Mouse (Mus musculus) urinary bladder, postnatal 4 days (tissue): ENCODE measurements around the gene Pnldc1.
A peak's percentile ranks its signal among the peaks of the same experiment; 100 is the strongest.
"Not testable (repeated sequence)": the region's sequence is repeated elsewhere in the genome, so short reads cannot be mapped to it uniquely, and the experiment has no call there.

Experiments used
- DNase-seq, 2 experiments: peaks; one replicate each; pipeline ENCODE4 v3.0.0; 2021 to 2022; ENCODE audit warnings: low spot score in 2 of 2

The Pnldc1 gene

DNA sequence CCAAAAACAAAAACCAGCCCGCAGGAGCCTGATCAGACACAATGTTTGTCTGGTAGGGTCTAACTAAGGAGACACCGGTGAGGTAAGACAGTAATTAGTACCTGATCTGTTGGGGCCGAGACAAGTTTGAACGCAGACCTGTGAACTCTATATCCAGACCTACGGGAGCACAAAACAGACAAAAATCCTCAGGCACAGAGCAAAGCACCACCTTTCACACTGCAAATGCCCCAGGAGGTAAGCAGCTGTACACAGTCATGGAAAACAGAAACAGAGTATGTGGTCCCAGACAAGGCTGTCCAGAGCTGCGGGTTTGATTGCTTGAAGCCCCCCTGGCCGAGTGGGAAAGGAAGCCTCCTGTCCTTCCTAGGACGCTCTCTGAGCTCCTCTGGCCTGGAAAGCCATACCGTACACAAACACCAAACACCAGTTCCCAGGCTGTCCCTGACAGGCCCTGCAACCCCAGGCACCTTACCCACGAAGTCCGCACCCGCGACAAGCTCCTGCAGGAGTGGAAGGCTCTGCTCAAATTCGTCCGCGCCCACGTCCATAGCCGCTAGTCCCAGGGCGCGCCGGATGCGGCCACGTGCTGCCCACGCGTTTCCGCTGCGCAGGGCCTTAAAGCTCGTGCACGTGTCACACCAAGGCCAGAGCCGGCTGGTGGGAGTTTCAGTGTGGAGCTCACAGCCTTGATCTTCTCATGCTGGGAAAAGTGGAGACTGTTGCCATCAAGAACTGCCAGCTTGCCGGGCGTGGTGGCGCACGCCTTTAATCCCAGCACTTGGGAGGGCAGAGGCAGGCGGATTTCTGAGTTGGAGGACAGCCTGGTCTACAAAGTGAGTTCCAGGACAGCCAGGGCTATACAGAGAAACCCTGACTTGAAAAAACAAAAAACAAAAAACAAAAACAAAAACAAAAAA, at the start of gene Pnldc1:
Gene Pnldc1 (minus strand): TSS at position 870 of the 920 bp plus-strand sequence.
- peak in 1 of 2 experiments; percentile 57 for DNase-seq

GRCm38 (mm10) chr17:12959377-12959776, 49.3 kb upstream of the Pnldc1 start:
- DNase-seq = not testable (repeated sequence)

- DNase-seq = no peak
Measured at GRCm38 (mm10) chr17:12956664-12957063, 46.6 kb upstream of the Pnldc1 start.

- no peak for DNase-seq
Measured at GRCm38 (mm10) chr17:12949669-12950068, 39.6 kb upstream of the Pnldc1 start.

DNA sequence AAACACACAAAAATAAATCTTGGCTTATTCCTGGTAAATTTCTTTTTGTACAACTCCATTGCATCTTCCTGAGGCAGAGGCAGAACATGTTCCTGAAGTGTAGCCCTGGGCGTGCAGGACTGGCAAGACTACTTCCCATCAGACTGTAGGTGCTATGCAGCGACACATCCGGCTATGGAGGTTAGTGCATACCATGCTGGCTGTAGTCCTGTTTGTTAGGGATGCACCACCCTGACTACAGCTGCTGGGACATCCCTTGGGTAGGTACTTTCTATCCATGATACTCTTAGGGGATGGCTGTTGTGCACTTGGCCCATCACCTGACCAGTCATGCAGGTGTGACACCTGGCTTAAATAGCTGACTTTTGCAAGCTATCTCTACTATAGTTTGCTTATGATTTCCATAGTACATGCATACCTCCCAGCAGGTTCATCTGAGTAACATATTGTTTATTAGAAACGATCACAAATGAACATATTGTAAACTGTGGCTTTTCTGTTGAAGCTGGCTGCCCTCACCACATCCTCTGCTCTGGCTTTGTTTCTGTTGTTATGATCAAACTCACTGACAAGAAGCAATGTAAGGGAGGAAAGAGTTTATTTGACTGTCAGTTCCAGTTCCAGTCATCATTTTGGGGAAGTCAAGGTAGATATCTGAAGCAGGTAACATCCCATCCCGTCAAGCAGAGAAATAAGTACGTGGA, 32.6 kb upstream of the Pnldc1 start:
- no peak for DNase-seq

DNA sequence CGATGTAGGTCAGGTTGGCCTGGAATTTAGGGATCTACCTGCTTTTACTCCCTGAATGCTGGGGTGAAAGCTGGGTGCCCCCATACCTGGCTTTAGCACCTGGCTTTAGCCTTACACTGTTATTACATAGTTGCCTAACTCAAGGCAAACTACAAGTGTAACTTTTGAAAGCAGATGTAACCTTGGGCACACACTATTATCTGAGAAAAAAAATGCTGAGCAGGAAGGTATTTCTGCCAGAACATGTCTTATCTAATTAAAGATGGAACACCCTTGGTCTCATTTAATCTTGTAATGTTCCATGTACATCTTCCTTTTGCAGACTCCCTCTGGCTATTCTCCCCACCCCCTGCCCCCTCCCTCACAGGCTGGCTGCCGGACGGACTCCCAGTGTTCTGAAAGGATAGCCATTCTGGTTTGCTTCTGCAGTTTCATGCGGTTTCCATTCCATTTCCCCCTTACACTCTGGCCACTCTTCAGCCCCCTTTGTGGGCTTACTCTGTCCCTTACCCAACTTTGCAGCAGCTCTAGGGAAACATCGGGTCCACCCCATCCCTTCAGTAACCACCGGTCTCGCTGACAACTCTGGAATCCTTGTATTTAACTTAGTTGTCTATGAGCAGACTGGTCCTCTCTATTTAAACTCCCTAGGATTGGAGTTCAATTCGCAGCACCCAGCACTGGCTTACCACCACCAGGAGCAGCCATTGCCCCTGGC, 31.7 kb upstream of the Pnldc1 start:
- no peak for DNase-seq

DNA sequence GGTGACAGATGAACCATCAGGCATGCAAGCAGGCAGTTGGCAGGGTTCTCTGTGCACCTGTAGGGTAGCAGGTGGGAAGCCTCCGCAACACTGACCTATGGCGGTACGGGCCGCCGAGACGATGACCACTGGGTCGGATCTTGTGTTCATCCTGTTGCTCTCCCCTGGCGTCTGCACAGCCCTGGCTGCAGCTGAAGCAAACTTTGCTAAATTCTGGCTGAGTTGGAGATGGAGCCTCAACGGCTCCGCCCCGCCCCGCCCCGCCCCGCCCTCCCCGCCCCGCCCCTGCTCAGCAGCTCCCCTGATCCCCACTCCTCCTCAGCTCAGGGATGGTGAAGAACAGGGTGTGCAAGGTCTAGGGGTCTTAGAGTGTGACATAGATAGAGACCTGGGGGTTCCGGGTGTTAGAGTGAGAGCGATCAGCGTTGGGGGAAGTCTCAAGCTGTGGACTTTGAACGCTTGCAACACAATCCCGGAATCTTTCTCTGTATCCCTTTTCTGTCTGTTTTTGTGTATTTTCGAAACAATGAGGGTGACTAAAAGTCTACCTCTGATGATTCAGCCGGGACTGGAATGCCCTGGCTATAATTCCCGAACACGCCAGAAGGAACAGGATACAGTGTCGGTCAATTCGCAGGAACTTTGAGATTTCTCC, 30.2 kb upstream of the Pnldc1 start, which contains the start of gene Acat3:
Gene Acat3 (minus strand): TSS at position 450 of the 655 bp plus-strand sequence.
- DNase-seq = no peak

GRCm38 (mm10) chr17:12939377-12940148, 29.5 kb upstream of the Pnldc1 start:
- not testable (repeated sequence) for DNase-seq

GRCm38 (mm10) chr17:12938077-12938476, 28.0 kb upstream of the Pnldc1 start:
- DNase-seq = no peak

- DNase-seq = no peak
Measured at GRCm38 (mm10) chr17:12937412-12937970, 27.5 kb upstream of the Pnldc1 start.

DNA sequence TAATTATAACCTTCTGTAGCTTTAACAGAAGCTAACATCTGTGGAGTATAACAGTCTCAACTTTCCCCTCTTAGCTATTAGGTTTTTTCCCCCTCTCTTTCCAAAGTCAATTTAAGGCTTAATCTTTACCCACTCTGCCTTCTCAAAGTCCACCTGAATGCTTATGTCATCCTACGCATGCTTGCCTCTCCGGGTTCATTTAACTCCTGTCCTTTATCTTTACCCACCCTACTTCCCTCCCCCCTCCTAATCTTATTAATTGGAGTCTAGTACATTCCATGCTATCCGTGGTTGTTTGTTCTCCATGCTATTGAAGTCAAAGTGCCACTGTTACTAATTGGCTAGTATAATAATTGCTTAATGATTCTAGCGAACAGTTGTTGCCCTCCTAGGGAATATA, 25.7 kb upstream of the Pnldc1 start:
- no peak for DNase-seq

DNA sequence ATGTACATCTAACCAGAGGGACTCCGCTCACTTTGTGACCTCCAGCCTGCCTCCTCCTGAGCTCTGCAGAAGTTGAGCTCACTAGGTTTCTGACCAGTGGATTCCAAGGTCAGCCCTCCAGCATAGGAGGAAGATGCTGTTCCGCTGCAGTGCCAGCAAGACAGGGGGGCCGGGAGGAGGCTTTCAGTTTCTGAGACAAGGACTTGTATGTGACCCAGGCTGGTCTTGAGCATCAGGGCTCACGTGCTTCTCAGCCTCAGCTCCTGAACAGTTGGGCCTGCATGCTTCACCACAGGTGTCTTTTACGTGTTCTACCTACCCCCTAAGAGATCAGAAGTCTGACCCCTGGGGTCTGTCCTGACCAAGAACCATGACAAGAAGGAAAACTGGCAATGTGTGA, 21.5 kb upstream of the Pnldc1 start:
- DNase-seq = not testable (repeated sequence)

GRCm38 (mm10) chr17:12925703-12926180, 15.7 kb upstream of the Pnldc1 start:
- DNase-seq = no peak

- DNase-seq = no peak
Measured at GRCm38 (mm10) chr17:12925001-12925400, 15.0 kb upstream of the Pnldc1 start.

DNA sequence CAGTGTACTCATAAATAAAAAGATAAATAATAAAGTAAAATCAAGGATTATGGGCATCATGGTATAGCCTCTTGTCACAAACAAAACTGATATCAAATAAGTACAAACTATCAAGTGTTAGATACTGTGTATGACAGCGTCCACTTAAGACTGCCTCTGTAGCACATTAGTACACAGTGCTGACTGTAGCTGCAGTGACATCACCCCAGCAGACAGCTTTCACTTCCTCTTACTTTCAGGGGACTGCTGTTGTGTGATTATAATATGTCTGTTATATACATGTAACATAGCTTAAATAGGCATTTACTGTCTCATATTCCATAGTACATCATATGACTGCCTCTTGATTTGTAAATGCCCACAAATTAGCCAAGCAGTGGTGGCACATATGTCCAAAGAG, 11.0 kb upstream of the Pnldc1 start:
- no peak for DNase-seq

- no peak for DNase-seq
Measured at GRCm38 (mm10) chr17:12916588-12917380, 6.8 kb upstream of the Pnldc1 start.

GRCm38 (mm10) chr17:12915881-12916583, 6.0 kb upstream of the Pnldc1 start, which contains the start of gene Mrpl18:
TSS of gene Mrpl18 (minus strand) at chr17:12916345.
- peak; percentile 98 for DNase-seq

GRCm38 (mm10) chr17:12915488-12915880, 5.5 kb upstream of the Pnldc1 start, which contains the start of gene Tcp1:
TSS of gene Tcp1 (plus strand) at chr17:12915701.
- peak in 1 of 2 experiments; percentile 26 for DNase-seq

- DNase-seq = no peak
Measured at GRCm38 (mm10) chr17:12910391-12910790, 361 bp upstream of the Pnldc1 start.
